Mouse (Mus musculus) gastrocnemius, adult 18-20 months (tissue): ENCODE measurements at regions not wholly inside any gene's neighbourhood (a gene's known extent, or its start where the extent isn't known, plus 50 kb on each side); places are given as distances from the start of the nearest gene placed in this dataset.

ENCODE experiments used
- DNase-seq: peaks from one replicate; pipeline ENCODE4 v3.0.0; 2021; ENCODE audit warnings: low spot score

- DNase-seq = no peak
These were observed 89.8 kb upstream of the Atp1a1 start for GRCm38 (mm10) chr3:101694311-101694710.

GRCm38 (mm10) chr3:101691937-101692604, 87.6 kb upstream of the Atp1a1 start:
- no peak for DNase-seq

- no peak for DNase-seq
These were observed 86.3 kb upstream of the Atp1a1 start for GRCm38 (mm10) chr3:101690779-101691178.

GRCm38 (mm10) chr3:101690222-101690621, 85.7 kb upstream of the Atp1a1 start:
- peak; percentile 76 for DNase-seq

- DNase-seq = no peak
These were observed 80.7 kb upstream of the Atp1a1 start for GRCm38 (mm10) chr3:101685203-101685602.

GRCm38 (mm10) chr3:101672943-101673342, 68.5 kb upstream of the Atp1a1 start:
- no peak for DNase-seq

- DNase-seq = peak; percentile 21
These were observed 66.1 kb upstream of the Atp1a1 start for GRCm38 (mm10) chr3:101670561-101671001.

- no peak for DNase-seq
These were observed 65.3 kb upstream of the Atp1a1 start for GRCm38 (mm10) chr3:101669743-101670142.

GRCm38 (mm10) chr3:101667767-101668387, 63.4 kb upstream of the Atp1a1 start:
- no peak for DNase-seq

- DNase-seq = no peak
These were observed 62.7 kb upstream of the Atp1a1 start for GRCm38 (mm10) chr3:101667186-101667585.

- no peak for DNase-seq
These were observed 62.1 kb upstream of the Atp1a1 start for GRCm38 (mm10) chr3:101666583-101666982.

- peak; percentile 7 for DNase-seq
These were observed 56.9 kb upstream of the Atp1a1 start for GRCm38 (mm10) chr3:101661184-101661992.

- no peak for DNase-seq
These were observed 56.2 kb upstream of the Atp1a1 start for GRCm38 (mm10) chr3:101660635-101661034.

- no peak for DNase-seq
These were observed 55.7 kb upstream of the Atp1a1 start for GRCm38 (mm10) chr3:101660176-101660575.

- no peak for DNase-seq
These were observed 53.5 kb upstream of the Atp1a1 start for GRCm38 (mm10) chr3:101657979-101658378.

GRCm38 (mm10) chr3:101654720-101655119, 50.2 kb upstream of the Atp1a1 start:
- DNase-seq = no peak
